Mouse (Mus musculus) gastrocnemius, adult 2 months (tissue): Measurements from ENCODE around the gene Usp40. TPM values are rescaled to one million over a fixed set of nuclear protein-coding genes. Genes with fewer than 3 reads are reported as not detected.

Source experiments
- DNase-seq: peaks from one replicate; pipeline ENCODE4 v3.0.0; 2022
- H3K27ac ChIP-seq: fragments of 200-600 bp; 2 replicates; pipeline ENCODE4 v1.8.1; 2022; ENCODE audit warnings: mild to moderate bottlenecking
- H3K4me3 ChIP-seq: fragments of 200-600 bp; 2 replicates; pipeline ENCODE4 v1.8.1; 2022; ENCODE audit warnings: mild to moderate bottlenecking, moderate library complexity
- CTCF ChIP-seq: fragments of 200-600 bp; IDR thresholded peaks from 2 replicates; pipeline ENCODE4 v1.8.1; 2022; ENCODE audit warnings: antibody characterized with exemption, mild to moderate bottlenecking, moderate library complexity
- intact Hi-C: fragments of 180-260 bp; cut with DNase I; formaldehyde crosslinking; loops from one replicate; pipeline ENCODE4 v1.15.1; 2025
- total RNA-seq, 2 experiments: library from RNA; stranded (reverse); gene quantifications; 2 replicates each; pipeline ENCODE4 v1.2.3; 2021

Gene Usp40
- total RNA-seq, 2 experiments from 2014 or later, result 10.1 to 10.5 TPM

GRCm38 (mm10) chr1:87982291-87982690 is 26.1 kb downstream of the Usp40 start:
- intact Hi-C loops, result loop anchor here (10.0 kb wide), 1 partner anchor 207 kb away; no protein-coding TSS in a partner anchor
- TF ChIP-seq CTCF, result no peak

GRCm38 (mm10) chr1:87970381-87970780 is 38.0 kb downstream of the Usp40 start:
- TF ChIP-seq CTCF, result no peak
- no peak for DNase-seq
- intact Hi-C loops, result no loop called here

More at GRCm38 (mm10) chr1:87982291-87982690, 26.1 kb downstream of the Usp40 start:
- Histone ChIP-seq H3K4me3 (no peak overlapping the region), H3K27ac (no peak overlapping the region)
- no peak for DNase-seq

GRCm38 (mm10) chr1:87961459-87962167 is 46.7 kb downstream of the Usp40 start:
- TF ChIP-seq CTCF, result no peak
- Histone ChIP-seq H3K27ac (no peak overlapping the region), H3K4me3 (no peak overlapping the region)
- DNase-seq, result no peak
- intact Hi-C loops, result no loop called here

More at GRCm38 (mm10) chr1:87970381-87970780, 38.0 kb downstream of the Usp40 start:
- no peak overlapping the region for H3K27ac ChIP-seq
- no peak overlapping the region for H3K4me3 ChIP-seq

GRCm38 (mm10) chr1:87960752-87961151 is 47.6 kb downstream of the Usp40 start:
- Histone ChIP-seq H3K4me3 (no peak overlapping the region), H3K27ac (no peak overlapping the region)
- intact Hi-C loops, result no loop called here
- DNase-seq, result no peak
- TF ChIP-seq CTCF, result no peak

DNA sequence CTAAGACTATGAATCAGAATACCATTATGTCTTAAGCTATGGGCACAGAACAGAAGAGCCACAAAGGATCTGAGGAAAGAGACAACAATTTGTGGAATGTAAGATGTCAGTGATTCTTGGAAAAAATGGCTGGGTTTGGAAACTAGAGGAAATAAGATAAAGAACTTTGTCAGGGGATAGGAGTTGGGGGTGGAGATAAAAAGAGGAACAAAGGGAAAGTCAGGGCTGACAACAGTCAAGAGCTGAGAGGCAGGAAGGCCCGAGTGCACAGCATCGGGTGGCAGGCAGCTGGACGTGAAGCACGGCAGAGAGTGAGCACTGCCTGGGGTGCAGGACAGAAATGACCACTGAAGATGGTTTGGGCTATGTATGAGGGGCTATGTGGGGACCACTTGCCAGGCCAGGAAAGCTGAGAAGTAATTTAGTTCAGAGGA is 48.3 kb downstream of the Usp40 start:
- Histone ChIP-seq H3K27ac (no peak overlapping the region), H3K4me3 (no peak overlapping the region)
- DNase-seq, result no peak
- no peak for TF ChIP-seq CTCF
- intact Hi-C loops, result no loop called here

- Histone ChIP-seq H3K27ac (no peak overlapping the region), H3K4me3 (no peak overlapping the region)
- intact Hi-C loops, result no loop called here
- TF ChIP-seq CTCF, result no peak
- no peak for DNase-seq
Measured at GRCm38 (mm10) chr1:87959532-87959931, 48.8 kb downstream of the Usp40 start.

DNA sequence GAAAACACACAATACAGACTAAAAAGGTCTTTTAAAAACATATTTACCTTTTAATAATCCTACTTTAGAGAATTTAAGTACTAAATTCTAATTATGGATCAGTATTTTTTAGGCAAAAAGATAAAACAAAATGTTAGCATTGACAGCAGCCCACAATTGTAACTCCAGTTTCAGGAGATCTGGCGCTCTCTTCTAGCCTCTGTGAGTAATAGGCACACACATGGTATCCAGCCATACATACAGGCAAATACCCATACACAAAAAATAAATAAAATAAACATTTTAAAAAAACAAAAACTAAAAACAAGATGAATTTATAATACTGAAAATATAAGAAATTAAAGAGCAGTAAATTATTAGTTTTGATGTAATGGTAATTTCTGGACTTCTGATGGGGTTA is 49.4 kb downstream of the Usp40 start:
- TF ChIP-seq CTCF, result peak; percentile 39
- DNase-seq, result no peak
- H3K27ac ChIP-seq, result no peak overlapping the region
- intact Hi-C loops, result no loop called here
- H3K4me3 ChIP-seq, result no peak overlapping the region

DNA sequence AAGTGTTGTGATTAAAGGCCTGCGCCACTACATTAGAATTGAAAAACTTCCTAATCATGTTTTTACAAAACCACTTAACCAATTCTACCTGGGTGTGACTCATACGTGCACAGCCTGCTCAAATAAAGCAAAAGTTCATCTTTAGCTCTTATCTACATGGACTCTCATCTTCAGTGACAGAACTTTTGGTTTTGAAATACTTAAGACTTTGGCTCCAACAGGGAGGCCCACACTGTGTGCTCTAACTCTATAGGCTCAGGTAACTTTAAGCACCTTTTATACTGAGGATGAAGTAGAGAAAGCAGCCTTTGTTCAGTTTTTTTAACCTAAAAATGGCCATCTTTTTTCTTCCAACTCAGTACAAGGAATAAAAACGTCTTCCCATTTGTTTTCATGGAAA is 55.3 kb downstream of the Usp40 start:
- intact Hi-C loops, result no loop called here
- no peak for DNase-seq
- Histone ChIP-seq H3K4me3 (no peak overlapping the region), H3K27ac (no peak overlapping the region)
- TF ChIP-seq CTCF, result no peak

DNA sequence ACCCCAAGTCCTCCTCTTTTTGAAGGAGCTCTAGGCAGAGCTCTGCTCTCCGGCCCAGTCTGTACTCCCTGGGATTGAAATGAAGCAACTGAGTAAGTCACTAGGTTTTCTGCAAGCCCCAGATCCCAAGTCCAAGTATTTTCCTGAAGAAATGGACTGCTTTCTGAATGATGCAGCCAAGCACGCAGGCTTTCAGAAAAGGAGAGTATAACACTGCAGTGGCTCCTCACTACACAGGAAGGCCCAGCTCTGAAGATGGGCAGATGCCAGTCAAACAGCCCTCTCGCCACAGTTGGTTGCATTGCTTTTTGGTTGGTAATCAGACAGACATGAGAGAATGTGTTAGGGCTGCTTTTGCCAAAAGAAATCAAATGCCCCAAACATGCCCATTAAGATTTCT is 56.7 kb downstream of the Usp40 start:
- intact Hi-C loops, result no loop called here
- DNase-seq, result no peak
- H3K27ac ChIP-seq, result no peak overlapping the region
- TF ChIP-seq CTCF, result no peak
- H3K4me3 ChIP-seq, result no peak overlapping the region

DNA sequence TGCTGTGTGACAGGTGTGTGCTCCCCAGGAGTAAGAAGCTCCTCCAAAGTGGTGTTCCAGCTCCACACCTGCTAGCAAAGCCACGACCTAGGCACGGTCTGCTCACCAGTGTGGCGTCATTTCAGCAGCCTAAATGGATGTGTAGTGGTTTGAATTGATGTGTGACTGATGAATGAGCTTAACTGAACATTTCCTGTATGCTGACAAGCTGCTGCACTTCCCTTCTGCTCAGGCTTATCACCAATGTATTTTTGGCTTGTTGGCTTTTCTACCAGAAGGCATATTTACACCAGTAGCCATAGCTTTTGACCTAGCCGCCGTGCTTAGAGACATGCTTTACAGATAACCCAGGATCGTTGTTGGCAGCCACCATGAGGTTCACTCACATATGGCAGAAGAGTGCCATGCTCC is 60.7 kb downstream of the Usp40 start:
- DNase-seq, result no peak
- Histone ChIP-seq H3K4me3 (no peak overlapping the region), H3K27ac (no peak overlapping the region)
- TF ChIP-seq CTCF, result no peak
- intact Hi-C loops, result no loop called here

DNA sequence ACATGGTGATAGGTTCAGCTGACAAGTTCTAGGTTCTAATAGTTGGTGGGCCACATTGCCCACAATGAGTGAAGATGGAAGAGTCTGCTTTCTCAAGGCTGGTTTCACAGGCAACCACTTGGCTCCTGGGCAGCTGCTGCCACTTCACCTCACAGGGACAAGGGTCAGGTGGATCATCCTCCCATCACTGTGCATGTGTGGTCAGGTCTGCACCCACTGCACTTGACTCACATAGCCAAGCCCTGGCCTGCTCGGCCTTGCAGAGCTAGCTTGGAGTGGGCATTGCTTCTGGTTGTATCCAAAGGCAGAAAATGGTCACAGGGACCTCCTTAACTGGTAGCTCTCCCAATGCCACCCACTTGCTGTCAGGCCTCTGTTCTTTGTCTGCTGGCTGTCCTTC is 66.6 kb downstream of the Usp40 start:
- no peak for TF ChIP-seq CTCF
- H3K4me3 ChIP-seq, result no peak overlapping the region
- intact Hi-C loops, result no loop called here
- DNase-seq, result no peak
- H3K27ac ChIP-seq, result no peak overlapping the region

- TF ChIP-seq CTCF, result peak; percentile 58
- no peak for DNase-seq
- no peak overlapping the region for H3K27ac ChIP-seq
- intact Hi-C loops, result no loop called here
- H3K4me3 ChIP-seq, result no peak overlapping the region
Measured at GRCm38 (mm10) chr1:87936516-87936915, 71.8 kb downstream of the Usp40 start.

- TF ChIP-seq CTCF, result no peak
- DNase-seq, result no peak
- H3K27ac ChIP-seq, result no peak overlapping the region
- H3K4me3 ChIP-seq, result no peak overlapping the region
- intact Hi-C loops, result no loop called here
Measured at GRCm38 (mm10) chr1:87936075-87936474, 72.3 kb downstream of the Usp40 start.

- intact Hi-C loops, result no loop called here
- no peak for TF ChIP-seq CTCF
- no peak for DNase-seq
- Histone ChIP-seq H3K27ac (no peak overlapping the region), H3K4me3 (no peak overlapping the region)
Measured at GRCm38 (mm10) chr1:87935546-87935945, 72.8 kb downstream of the Usp40 start.
